Mouse (Mus musculus) CH12.LX (cell line): ENCODE results near the gene Grtp1. TPM values are rescaled to one million over a fixed set of nuclear protein-coding genes. Genes with fewer than 3 reads are reported as not detected.

Experiments
- DNase-seq: peaks from one replicate; pipeline ENCODE4 v3.0.0-alpha.2; 2013; ENCODE audit errors: extremely low read depth
- H3K27ac ChIP-seq: 2 replicates; pipeline ENCODE4 v1.5.1; 2012; ENCODE audit warnings: low read depth, mild to moderate bottlenecking, control low read depth, moderate library complexity; ENCODE audit not compliant: insufficient read depth
- H3K27me3 ChIP-seq: replicated peaks from 2 replicates; pipeline ENCODE3; 2012; ENCODE audit warnings: inconsistent platforms
- H3K36me3 ChIP-seq, 2 experiments: replicated peaks in 1 of 2; 2 replicates each; pipeline versions ENCODE3 to v1.6.1; 2012; ENCODE audit warnings: inconsistent platforms in 1 of 2, low read length in 1 of 2, mild to moderate bottlenecking in 1 of 2, mixed read lengths in 1 of 2, moderate library complexity in 1 of 2; ENCODE audit not compliant: control insufficient read depth in 1 of 2, insufficient read depth in 1 of 2
- H3K4me1 ChIP-seq, 2 experiments: 2 replicates each; pipeline ENCODE4 v1.6.1; 2012; ENCODE audit warnings: inconsistent platforms in 1 of 2, moderate library complexity in 1 of 2; ENCODE audit not compliant: insufficient read depth in 2 of 2, control insufficient read depth in 1 of 2
- H3K4me2 ChIP-seq: 2 replicates; pipeline ENCODE4 v1.6.1; 2012; ENCODE audit warnings: low read depth, mild to moderate bottlenecking, control low read depth; ENCODE audit not compliant: poor library complexity, insufficient read depth, severe bottlenecking
- H3K4me3 ChIP-seq, 3 experiments: fragments of 150-350 bp in 1 of 3; sonication (generic) in 1 of 3; replicated peaks in 1 of 3; 2 replicates each; pipeline versions ENCODE3 to v1.5.1; 2011 to 2012; ENCODE audit warnings: low read depth in 2 of 3, low read length in 2 of 3, mild to moderate bottlenecking in 2 of 3, moderate library complexity in 2 of 3, control low read depth in 1 of 3, improper control_type of control experiment in 1 of 3, inconsistent platforms in 1 of 3, mixed read lengths in 1 of 3; ENCODE audit not compliant: poor library complexity in 1 of 3
- H3K79me2 ChIP-seq: replicated peaks from 2 replicates; pipeline ENCODE4 v1.6.1; 2012; ENCODE audit warnings: mild to moderate bottlenecking, moderate library complexity; ENCODE audit not compliant: control insufficient read depth, poor library complexity, insufficient read depth, severe bottlenecking; ENCODE audit errors: extremely low read depth
- H3K9ac ChIP-seq: 2 replicates; pipeline ENCODE4 v1.6.1; 2012; ENCODE audit warnings: low read depth, mild to moderate bottlenecking, control low read depth, moderate library complexity; ENCODE audit not compliant: insufficient read depth
- H3K9me3 ChIP-seq: replicated peaks from 2 replicates; pipeline ENCODE3; 2012; ENCODE audit warnings: low read length, inconsistent platforms, mixed read lengths
- BHLHE40 ChIP-seq: IDR thresholded peaks from 2 replicates; pipeline ENCODE4 v1.6.1; 2011; ENCODE audit warnings: mild to moderate bottlenecking, low read depth, low read length, improper control_type of control experiment
- CHD2 ChIP-seq: IDR thresholded peaks from 2 replicates; pipeline ENCODE4 v1.6.1; 2011; ENCODE audit warnings: low read length, improper control_type of control experiment
- CTCF ChIP-seq, 2 experiments: IDR thresholded peaks in 1 of 2; conservative IDR thresholded peaks in 1 of 2; 2 replicates each; pipeline ENCODE4 v1.5.1; 2011 to 2012; ENCODE audit warnings: low read depth in 2 of 2, low read length in 2 of 2, improper control_type of control experiment in 1 of 2, inconsistent platforms in 1 of 2, mild to moderate bottlenecking in 1 of 2, moderate library complexity in 1 of 2
- ELF1 ChIP-seq: IDR thresholded peaks from 2 replicates; pipeline ENCODE4 v1.6.1; 2014; ENCODE audit warnings: low read depth, mild to moderate bottlenecking, inconsistent platforms, low read length, improper control_type of control experiment
- EP300 ChIP-seq: IDR thresholded peaks from 2 replicates; pipeline ENCODE4 v1.6.1; 2011; ENCODE audit warnings: low read length, improper control_type of control experiment
- JUN ChIP-seq: IDR thresholded peaks from 2 replicates; pipeline ENCODE4 v1.6.1; 2011; ENCODE audit warnings: low read depth, mild to moderate bottlenecking, low read length, improper control_type of control experiment, moderate library complexity; ENCODE audit not compliant: insufficient read depth
- MAFK ChIP-seq: IDR thresholded peaks from 2 replicates; pipeline ENCODE4 v1.6.1; 2011; ENCODE audit warnings: low read length, improper control_type of control experiment; ENCODE audit not compliant: insufficient replicate concordance
- MXI1 ChIP-seq: IDR thresholded peaks from 2 replicates; pipeline ENCODE4 v1.6.1; 2011; ENCODE audit warnings: mild to moderate bottlenecking, low read depth, low read length, improper control_type of control experiment
- NELFE ChIP-seq: IDR thresholded peaks from 2 replicates; pipeline ENCODE4 v1.6.1; 2011; ENCODE audit warnings: low read depth, low read length, improper control_type of control experiment
- POLR2A ChIP-seq: IDR thresholded peaks from 2 replicates; pipeline ENCODE4 v1.6.1; 2011; ENCODE audit warnings: low read depth, mild to moderate bottlenecking, improper control_type of control experiment, low read length
- RAD21 ChIP-seq: IDR thresholded peaks from 2 replicates; pipeline ENCODE4 v1.6.1; 2011; ENCODE audit warnings: low read depth, mild to moderate bottlenecking, low read length, improper control_type of control experiment, moderate library complexity
- SIN3A ChIP-seq: IDR thresholded peaks from 2 replicates; pipeline ENCODE4 v1.6.1; 2012; ENCODE audit warnings: low read length, improper control_type of control experiment, inconsistent platforms
- SMC3 ChIP-seq: IDR thresholded peaks from 2 replicates; pipeline ENCODE4 v1.6.1; 2011; ENCODE audit warnings: low read depth, low read length, improper control_type of control experiment
- USF2 ChIP-seq: conservative IDR thresholded peaks from 2 replicates; pipeline ENCODE4 v1.6.1; 2011; ENCODE audit warnings: low read depth, low read length, improper control_type of control experiment
- ZC3H11A ChIP-seq: IDR thresholded peaks from 2 replicates; pipeline ENCODE4 v1.6.1; 2012; ENCODE audit warnings: low read depth, mild to moderate bottlenecking, inconsistent platforms, low read length, improper control_type of control experiment
- ZKSCAN1 ChIP-seq: IDR thresholded peaks from 2 replicates; pipeline ENCODE4 v1.6.1; 2012; ENCODE audit warnings: low read depth, inconsistent platforms, low read length, improper control_type of control experiment, borderline replicate concordance
- dilution Hi-C: fragments of 300-500 bp; cut with MboI; formaldehyde crosslinking; loops from 2 replicates; pipeline ENCODE4 v1.14.3; 2020; ENCODE audit warnings: low sequenced_read_pairs; ENCODE audit not compliant: extremely low pct_unique_long_range_greater_than_20kb, extremely low pct_ligation_motif_present
- in situ Hi-C: fragments of 300-500 bp; cut with MboI; formaldehyde crosslinking; loops from 3 replicates; pipeline ENCODE4 v1.14.3; 2019; ENCODE audit warnings: low sequenced_read_pairs, low pct_ligation_motif_present, low pct_unique_long_range_greater_than_20kb, mixed read lengths
- polyA plus RNA-seq: library from polyadenylated mRNA; unstranded; fragments of >175 nt; gene quantifications from 2 replicates; pipeline ENCODE4 v1.2.1, GENCODE M21; 2012; ENCODE audit warnings: low read depth; ENCODE audit not compliant: insufficient read length
- total RNA-seq, 2 experiments: library from RNA; depleted of rRNA; stranded (reverse); fragments of 300-350 nt in 1 of 2; fragments of >200 nt in 1 of 2; gene quantifications; 2 replicates each; pipeline ENCODE4 v1.2.3; 2012 to 2014

Gene Grtp1
- total and polyA plus RNA-seq, 3 experiments, result 0.04 to 0.13 TPM; not detected in 1

DNA sequence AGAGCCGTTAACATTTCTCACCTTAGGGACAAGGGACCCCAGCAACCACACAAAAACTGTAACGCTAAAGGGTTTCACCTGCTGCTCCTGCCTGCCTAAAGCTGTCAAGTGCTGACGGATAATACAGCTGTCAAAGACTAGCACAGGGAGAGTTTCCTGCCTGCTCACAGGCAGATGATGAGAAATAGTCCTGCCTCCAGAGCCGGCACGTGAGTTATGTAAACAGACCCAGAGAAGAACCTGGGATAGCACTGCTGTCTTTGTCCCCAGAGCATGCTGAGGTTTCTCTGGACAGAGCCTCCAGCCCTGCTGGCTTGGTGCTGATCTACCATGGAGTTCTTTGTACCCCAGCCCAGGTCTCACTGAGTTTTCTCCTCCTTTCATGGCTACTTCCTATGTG, 16.7 kb upstream of the Grtp1 start:
- TF ChIP-seq SMC3 (no peak), RAD21 (no peak), POLR2A (no peak), USF2 (no peak), BHLHE40 (no peak), CTCF (conservative IDR thresholded peaks at IDR 0.05 in 1 of 2, IDR thresholded peaks at IDR 0.05 in 1 of 2; ENCODE audit: low read depth in 2 of 2, low read length in 2 of 2) (no peak), MXI1 (no peak), JUN (no peak), EP300 (no peak), SIN3A (no peak), ZKSCAN1 (no peak), ELF1 (no peak), MAFK (no peak), NELFE (no peak)
- H3K4me1 ChIP-seq, result peaks cover 22 to 36% of the 10 kb centered on the region in 2 experiments
- dilution Hi-C loops, result no loop called here

DNA sequence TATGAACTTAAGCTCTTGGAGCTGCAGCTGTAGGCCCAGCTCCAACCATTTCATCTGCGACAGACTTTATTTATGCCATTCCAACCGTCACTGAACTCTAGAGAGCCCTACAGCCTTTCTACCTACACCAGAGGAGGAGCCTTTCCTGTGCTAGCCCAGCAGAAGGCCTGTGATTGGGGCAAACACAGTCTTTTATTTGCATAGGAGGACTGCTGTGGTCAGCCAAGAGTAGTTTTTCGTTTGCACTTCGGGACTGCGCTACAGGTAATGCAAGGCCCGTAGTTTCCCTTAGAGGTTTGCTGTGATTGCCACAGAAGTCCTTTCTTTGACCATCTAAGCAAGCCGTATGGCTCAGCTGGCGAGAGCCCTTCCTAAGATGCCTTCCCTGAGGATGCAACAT, 16.0 kb upstream of the Grtp1 start:
- in situ Hi-C loops (loop anchor here (25.0 kb wide), 1 partner anchor 229 kb away; no protein-coding TSS in a partner anchor), dilution Hi-C loops (no loop called here)
- Histone ChIP-seq H3K4me3 (no peak overlapping the region), H3K27me3 (peaks cover 62% of the 10 kb centered on the region), H3K27ac (no peak overlapping the region), H3K9me3 (no peaks in the 10 kb centered on the region), H3K4me2 (no peak overlapping the region), H3K9ac (no peak overlapping the region), H3K36me3 (no peaks in the 10 kb centered on the region), H3K4me1 (peaks cover 22 to 36% of the 10 kb centered on the region in 2 experiments), H3K79me2 (no peaks in the 10 kb centered on the region)
- TF ChIP-seq ZKSCAN1 (no peak), SMC3 (no peak), ZC3H11A (no peak), ELF1 (no peak), CHD2 (no peak), JUN (no peak)
- DNase-seq, result no peak

More for the DNA sequence above, 16.7 kb upstream of the Grtp1 start:
- no peaks in the 10 kb centered on the region for H3K36me3 ChIP-seq
- no peak overlapping the region for H3K4me3 ChIP-seq
- H3K27ac ChIP-seq, result no peak overlapping the region
- H3K9me3 ChIP-seq, result no peaks in the 10 kb centered on the region
- no peak overlapping the region for H3K4me2 ChIP-seq
- DNase-seq, result no peak
- peaks cover 65% of the 10 kb centered on the region for H3K27me3 ChIP-seq
- H3K9ac ChIP-seq, result no peak overlapping the region
- H3K79me2 ChIP-seq, result no peaks in the 10 kb centered on the region
- in situ Hi-C loops, result loop anchor here (25.0 kb wide), 1 partner anchor 230 kb away; no protein-coding TSS in a partner anchor
